Mouse (Mus musculus) ES-E14 (cell line): ENCODE results near the gene Pifo.

ENCODE experiments used
- MAFK ChIP-seq: IDR thresholded peaks from 2 replicates; pipeline ENCODE4 v1.6.1; 2014; ENCODE audit warnings: mild to moderate bottlenecking, low read depth, low read length, inconsistent platforms; ENCODE audit not compliant: insufficient read depth
- ZNF384 ChIP-seq: IDR thresholded peaks from 2 replicates; pipeline ENCODE4 v1.6.1; 2012; ENCODE audit warnings: low read depth, low read length, inconsistent platforms

GRCm38 (mm10) chr3:105958974-105959580, 55.4 kb downstream of the Pifo start, which contains the start of gene Wdr77:
- TF ChIP-seq MAFK (no peak), ZNF384 (no peak)
